Mouse (Mus musculus): Measurements from ENCODE around the gene Tln2.

- no peak for TF ChIP-seq CTCF (IDR thresholded peaks at IDR 0.05; ENCODE audit: low read depth)
- TF ChIP-seq EP300 (IDR thresholded peaks at IDR 0.05; ENCODE audit: low read depth), result no peak
Measured at GRCm38 (mm10) chr9:67250141-67250540, 309.4 kb downstream of the Tln2 start.

All from liver, embryonic 14.5 days (tissue).